Mouse (Mus musculus) myocyte (in vitro differentiated cells): ENCODE results near the gene Mgst3. TPM values are rescaled to one million over a fixed set of nuclear protein-coding genes. Genes with fewer than 3 reads are reported as not detected.

Source experiments
- H3K27me3 ChIP-seq: one replicate; pipeline ENCODE4 v1.6.1; 2011; ENCODE audit not compliant: control insufficient read depth, insufficient read depth, insufficient read length
- H3K36me3 ChIP-seq: one replicate; pipeline ENCODE4 v1.6.1; 2011; ENCODE audit not compliant: control insufficient read depth, insufficient read depth
- H3K4me2 ChIP-seq: one replicate; pipeline ENCODE4 v1.6.1; 2011; ENCODE audit warnings: low read depth, control low read depth
- H3K4me3 ChIP-seq: one replicate; pipeline ENCODE4 v1.5.1; 2011; ENCODE audit warnings: mild to moderate bottlenecking, control low read depth, moderate library complexity
- H3K79me2 ChIP-seq: one replicate; pipeline ENCODE4 v1.6.1; 2011; ENCODE audit not compliant: control insufficient read depth, insufficient read depth
- H3ac ChIP-seq: one replicate; pipeline ENCODE4 v1.6.1; 2011; ENCODE audit not compliant: control insufficient read depth, insufficient read length
- CEBPB ChIP-seq: IDR thresholded peaks from 2 replicates; pipeline ENCODE4 v1.6.1; 2011; ENCODE audit warnings: mild to moderate bottlenecking, moderate library complexity; ENCODE audit not compliant: poor library complexity, insufficient read depth, severe bottlenecking
- E2F4 ChIP-seq: IDR thresholded peaks from one replicate; pipeline ENCODE4 v1.6.1; 2011; ENCODE audit warnings: mild to moderate bottlenecking, control low read depth, moderate library complexity; ENCODE audit not compliant: insufficient read depth
- MAX ChIP-seq: IDR thresholded peaks from one replicate; pipeline ENCODE4 v1.6.1; 2011; ENCODE audit warnings: low read depth, mild to moderate bottlenecking, control low read depth
- MYOD1 ChIP-seq, 3 experiments: IDR thresholded peaks; one replicate each; pipeline ENCODE4 v1.6.1; 2011; ENCODE audit warnings: control low read depth in 2 of 3, low read depth in 2 of 3, mild to moderate bottlenecking in 2 of 3, moderate library complexity in 1 of 3; ENCODE audit not compliant: insufficient read length in 2 of 3, control insufficient read depth in 1 of 3
- MYOG ChIP-seq, 3 experiments: IDR thresholded peaks; one replicate each; pipeline ENCODE4 v1.6.1; 2011; ENCODE audit warnings: control low read depth in 2 of 3, low read depth in 2 of 3, mild to moderate bottlenecking in 2 of 3; ENCODE audit not compliant: insufficient read length in 2 of 3, control insufficient read depth in 1 of 3, insufficient read depth in 1 of 3
- POLR2A ChIP-seq: IDR thresholded peaks from one replicate; pipeline ENCODE4 v1.6.1; 2011; ENCODE audit warnings: low read depth, mild to moderate bottlenecking, control low read depth, moderate library complexity; ENCODE audit not compliant: insufficient read length
- POLR2AphosphoS2 ChIP-seq: IDR thresholded peaks from one replicate; pipeline ENCODE4 v1.6.1; 2011; ENCODE audit warnings: low read depth, control low read depth; ENCODE audit not compliant: insufficient read length
- REST ChIP-seq: IDR thresholded peaks from one replicate; pipeline ENCODE4 v1.6.1; 2011; ENCODE audit warnings: mild to moderate bottlenecking, control low read depth, moderate library complexity; ENCODE audit not compliant: insufficient read depth, insufficient read length
- SRF ChIP-seq: IDR thresholded peaks from one replicate; pipeline ENCODE4 v1.6.1; 2011; ENCODE audit warnings: low read depth; ENCODE audit not compliant: control insufficient read depth, insufficient read length
- TCF12 ChIP-seq: IDR thresholded peaks from one replicate; pipeline ENCODE4 v1.6.1; 2011; ENCODE audit warnings: mild to moderate bottlenecking, control low read depth; ENCODE audit not compliant: poor library complexity, insufficient read depth, severe bottlenecking
- TCF3 ChIP-seq: IDR thresholded peaks from one replicate; pipeline ENCODE4 v1.6.1; 2011; ENCODE audit warnings: low read depth, control low read depth; ENCODE audit not compliant: insufficient read length
- USF1 ChIP-seq: IDR thresholded peaks from one replicate; pipeline ENCODE4 v1.6.1; 2011; ENCODE audit warnings: low read depth, mild to moderate bottlenecking, control low read depth, moderate library complexity
- polyA plus RNA-seq: library from polyadenylated mRNA; unstranded; fragments of >200 nt; fragmentation: generic; extraction: Trizol; gene quantifications from one replicate; pipeline ENCODE4 v1.2.1, GENCODE M21; 2012; ENCODE audit warnings: missing spikeins

Gene Mgst3
- polyA plus RNA-seq, 1 experiment: 62.0 TPM

GRCm38 (mm10) chr1:167434931-167435330 lies 41.3 kb upstream of the Mgst3 start:
- Histone ChIP-seq H3K27me3 (peaks cover 9% of the 10 kb centered on the region), H3ac (no peak overlapping the region), H3K79me2 (no peaks in the 10 kb centered on the region), H3K4me2 (no peak overlapping the region), H3K4me3 (no peak overlapping the region), H3K36me3 (no peaks in the 10 kb centered on the region)
- TF ChIP-seq REST (no peak), POLR2AphosphoS2 (no peak), MAX (no peak), CEBPB (no peak), MYOG (IDR thresholded peaks at IDR 0.05; ENCODE audit: control insufficient read depth in 1 of 3, insufficient read depth in 1 of 3, insufficient read length in 2 of 3, low read depth in 2 of 3) (no peak), SRF (no peak), TCF3 (no peak), POLR2A (no peak), E2F4 (no peak), USF1 (no peak), MYOD1 (IDR thresholded peaks at IDR 0.05; ENCODE audit: control insufficient read depth in 1 of 3, insufficient read length in 2 of 3, low read depth in 2 of 3) (no peak), TCF12 (no peak)

GRCm38 (mm10) chr1:167430976-167431676 lies 37.5 kb upstream of the Mgst3 start:
- Histone ChIP-seq H3K4me2 (no peak overlapping the region), H3K79me2 (no peaks in the 10 kb centered on the region), H3K36me3 (no peaks in the 10 kb centered on the region), H3ac (no peak overlapping the region), H3K4me3 (no peak overlapping the region), H3K27me3 (peaks cover under 1% of the 10 kb centered on the region)
- TF ChIP-seq TCF3 (no peak), SRF (no peak), MAX (no peak), REST (no peak), MYOG (IDR thresholded peaks at IDR 0.05; ENCODE audit: control insufficient read depth in 1 of 3, insufficient read depth in 1 of 3, insufficient read length in 2 of 3, low read depth in 2 of 3) (no peak), CEBPB (no peak), E2F4 (no peak), TCF12 (no peak), POLR2AphosphoS2 (no peak), POLR2A (no peak), USF1 (no peak), MYOD1 (IDR thresholded peaks at IDR 0.05; ENCODE audit: control insufficient read depth in 1 of 3, insufficient read length in 2 of 3, low read depth in 2 of 3) (no peak)

- Histone ChIP-seq H3K4me2 (no peak overlapping the region), H3K79me2 (no peaks in the 10 kb centered on the region), H3K27me3 (no peaks in the 10 kb centered on the region), H3ac (no peak overlapping the region), H3K4me3 (no peak overlapping the region), H3K36me3 (no peaks in the 10 kb centered on the region)
- TF ChIP-seq POLR2A (no peak), MYOG (IDR thresholded peaks at IDR 0.05; ENCODE audit: control insufficient read depth in 1 of 3, insufficient read depth in 1 of 3, insufficient read length in 2 of 3, low read depth in 2 of 3) (no peak), SRF (no peak), TCF3 (no peak), MYOD1 (IDR thresholded peaks at IDR 0.05; ENCODE audit: control insufficient read depth in 1 of 3, insufficient read length in 2 of 3, low read depth in 2 of 3) (no peak), USF1 (no peak), E2F4 (no peak), CEBPB (no peak), REST (no peak), MAX (no peak), TCF12 (no peak), POLR2AphosphoS2 (no peak)
Measured at GRCm38 (mm10) chr1:167426681-167427080, 33.0 kb upstream of the Mgst3 start.

GRCm38 (mm10) chr1:167425572-167425971 lies 31.9 kb upstream of the Mgst3 start:
- Histone ChIP-seq H3K4me3 (no peak overlapping the region), H3K4me2 (no peak overlapping the region), H3ac (no peak overlapping the region), H3K36me3 (no peaks in the 10 kb centered on the region), H3K27me3 (no peaks in the 10 kb centered on the region), H3K79me2 (no peaks in the 10 kb centered on the region)
- no peak for TF ChIP-seq TCF12
- TF ChIP-seq MYOD1 (IDR thresholded peaks at IDR 0.05; ENCODE audit: control insufficient read depth in 1 of 3, insufficient read length in 2 of 3, low read depth in 2 of 3): no peak
- TF ChIP-seq USF1: no peak
- TF ChIP-seq MAX: no peak
- no peak for TF ChIP-seq SRF
- no peak for TF ChIP-seq REST
- no peak for TF ChIP-seq E2F4
- no peak for TF ChIP-seq MYOG (IDR thresholded peaks at IDR 0.05; ENCODE audit: control insufficient read depth in 1 of 3, insufficient read depth in 1 of 3, insufficient read length in 2 of 3, low read depth in 2 of 3)
- no peak for TF ChIP-seq TCF3
- TF ChIP-seq POLR2A: no peak
- no peak for TF ChIP-seq CEBPB
- no peak for TF ChIP-seq POLR2AphosphoS2
